Comparison of ENCODE assay signal across 15 mouse cellular contexts in genomic region chrX:63366321-63366720, GRCm38 (mm10).
A peak's percentile ranks its signal among the peaks of the same experiment; 100 is the strongest.
DNase-seq lines count a peak whose midpoint lies in the region.
"Had no signal": no experiment of that assay in that cellular context is flagged by ENCODE, and none has a peak within 500 bp of the region (broad histone marks: within the 10 kb centered on the region; RNA-seq: fewer than 3 reads in every experiment).

No protein-coding gene starts in this region.

- DNase-seq in brain, adult 2 months (ENCODE audit: low read depth, low spot score): peak; percentile 51
- peak; percentile 71 for DNase-seq in cerebellum, adult 11-12 months
- peak; percentile 72 for DNase-seq in cerebellum, adult 9-11 months
- no peak for DNase-seq in urinary bladder, postnatal 36 days (ENCODE audit: low spot score in 2 of 2)
- DNase-seq in heart, postnatal 4 days: no peak
- no peak for DNase-seq in right cerebral cortex, adult 2 months (ENCODE audit: low spot score in 2 of 2)
- DNase-seq: adrenal gland, adult 8-10 months; B cell, adult 2 months; gastrocnemius, postnatal 14 days; kidney, postnatal 4 days; liver, postnatal 0 days; lung, postnatal 4 days; right cerebral cortex, postnatal 14 days; spleen, adult 18-20 months; thymus, postnatal 25 days had no signal

Comparison
In these comparisons a context has a peak if more than half of its experiments do, and no peak if none do; other contexts are left out.
1. DNase-seq: peak in brain, adult 2 months (single experiment), cerebellum, adult 11-12 months (single experiment) and cerebellum, adult 9-11 months (single experiment); none in urinary bladder, postnatal 36 days (0 of 2), heart, postnatal 4 days (single experiment) and right cerebral cortex, adult 2 months (0 of 2).